13 mouse cellular contexts compared by ENCODE assay signal in the genomic region with DNA sequence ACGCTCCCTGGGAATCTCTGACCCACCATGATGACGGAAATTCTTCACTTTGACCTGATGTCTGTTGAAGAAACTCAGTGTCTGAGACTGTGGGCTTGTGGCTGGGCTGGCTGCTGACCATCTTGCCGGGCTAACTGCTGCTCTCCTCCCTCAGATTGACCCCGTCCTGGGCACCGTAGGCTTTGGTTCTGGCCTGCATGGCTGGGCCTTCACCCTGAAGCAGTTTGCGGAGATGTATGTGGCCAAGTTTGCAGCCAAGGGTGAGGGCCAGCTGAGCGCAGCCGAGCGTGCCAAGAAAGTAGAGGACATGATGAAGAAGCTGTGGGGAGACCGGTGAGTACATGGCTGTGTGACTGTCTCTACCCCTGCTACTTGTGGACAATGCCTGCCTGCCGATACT. TPM values are rescaled to one million over a fixed set of nuclear protein-coding genes. Genes with fewer than 3 reads are reported as not detected.
A peak's percentile ranks its signal among the peaks of the same experiment; 100 is the strongest.
DNase-seq lines count a peak whose midpoint lies in the region; ATAC-seq and TF ChIP-seq lines count a peak whose summit lies in the region.
"Had no signal": no experiment of that assay in that cellular context is flagged by ENCODE, and none has a peak within 500 bp of the region (broad histone marks: within the 10 kb centered on the region; RNA-seq: fewer than 3 reads in every experiment).

No protein-coding gene starts in this region.

- 89% methylated on average over 11 of the region's 11 CpGs for WGBS in lung, embryonic 14.5 days
- WGBS in liver, embryonic 13.5 days (ENCODE audit: insufficient replicate concordance) = 90% methylated on average over 11 of the region's 11 CpGs
- 84% methylated on average over 11 of the region's 11 CpGs for WGBS in lung, postnatal 0 days

- TF ChIP-seq POLR2A in bone marrow macrophage, adult 2 months (IDR thresholded peaks at IDR 0.05; ENCODE audit: borderline replicate concordance, low read depth, low read length) = no peak

- intact Hi-C loops in gastrocnemius, adult 2 months (cut with DNase I) = loop anchor here (5.0 to 10.0 kb wide), 3 partner anchors 47 to 277 kb away; a partner anchor contains a TSS

- H3K4me3 ChIP-seq in gastrocnemius, adult 2 months = peak overlapping the region; percentile 91
- peak overlapping the region; percentile 99; the same call in 1 of the 2 replicates for H3K4me3 ChIP-seq in lung, embryonic 14.5 days (ENCODE audit: low read depth, low read length)
- H3K4me3 ChIP-seq in bone marrow macrophage, adult 2 months (ENCODE audit: insufficient read depth, low read length) = 0 out of 2 replicates have a peak overlapping the region, but pooled peaks have one; percentile 2
- peak overlapping the region; percentile 98 for H3K4me3 ChIP-seq in liver, embryonic 13.5 days (replicated peaks)
- H3K4me3 ChIP-seq in lung, postnatal 0 days (ENCODE audit: low read depth, low read length) = no peak overlapping the region

- no peaks in the 10 kb centered on the region for H3K9me3 ChIP-seq in lung, embryonic 14.5 days (ENCODE audit: low read depth, low read length)
- no peaks in the 10 kb centered on the region for H3K9me3 ChIP-seq in liver, embryonic 13.5 days (replicated peaks)
- no peaks in the 10 kb centered on the region for H3K9me3 ChIP-seq in lung, postnatal 0 days (ENCODE audit: low read length)
- H3K9me3 ChIP-seq: lung, embryonic 15.5 days had no signal

- ATAC-seq in lung, embryonic 14.5 days (ENCODE audit: insufficient read depth) = no peak
- ATAC-seq in liver, embryonic 13.5 days (ENCODE audit: low read depth) = no peak
- no peak for ATAC-seq in lung, postnatal 0 days
- ATAC-seq: CD4-positive, CD25-positive, alpha-beta regulatory T cell, adult 4 months had no signal

- H3K9ac ChIP-seq in lung, embryonic 14.5 days = peak overlapping the region; percentile 99; the same call in 1 of the 2 replicates
- peak overlapping the region; percentile 100 for H3K9ac ChIP-seq in liver, embryonic 13.5 days
- no peak overlapping the region for H3K9ac ChIP-seq in lung, postnatal 0 days (replicated peaks; ENCODE audit: low read depth)

- H3K4me1 ChIP-seq in lung, embryonic 14.5 days (ENCODE audit: insufficient read depth) = peaks cover 7% of the 10 kb centered on the region
- peaks cover 16% of the 10 kb centered on the region for H3K4me1 ChIP-seq in bone marrow macrophage, adult 2 months (ENCODE audit: control insufficient read depth, insufficient read depth, low read length)
- H3K4me1 ChIP-seq in liver, embryonic 13.5 days (replicated peaks) = peaks cover 81% of the 10 kb centered on the region
- H3K4me1 ChIP-seq in lung, postnatal 0 days (ENCODE audit: insufficient read depth, low read depth, low read length) = peaks cover 11% of the 10 kb centered on the region

- peaks cover 56% of the 10 kb centered on the region for H3K36me3 ChIP-seq in lung, embryonic 14.5 days (ENCODE audit: insufficient read depth)
- H3K36me3 ChIP-seq in liver, embryonic 13.5 days = peaks cover 57% of the 10 kb centered on the region
- peaks cover 45% of the 10 kb centered on the region for H3K36me3 ChIP-seq in lung, postnatal 0 days (ENCODE audit: insufficient read depth, low read length)

- peak overlapping the region; percentile 89; the same call in 1 of the 2 replicates for H3K4me2 ChIP-seq in lung, embryonic 14.5 days
- H3K4me2 ChIP-seq in liver, embryonic 13.5 days = peak overlapping the region; percentile 84
- H3K4me2 ChIP-seq in lung, postnatal 0 days (replicated peaks; ENCODE audit: low read depth, low read length) = no peak overlapping the region

- no peaks in the 10 kb centered on the region for H3K27me3 ChIP-seq in lung, embryonic 14.5 days (ENCODE audit: insufficient read depth, low read length)
- no peaks in the 10 kb centered on the region for H3K27me3 ChIP-seq in liver, embryonic 13.5 days
- H3K27me3 ChIP-seq in lung, postnatal 0 days (replicated peaks; ENCODE audit: insufficient read depth, low read length) = no peaks in the 10 kb centered on the region
- H3K27me3 ChIP-seq: lung, embryonic 15.5 days had no signal

- H3K27ac ChIP-seq in gastrocnemius, adult 2 months = no peak overlapping the region
- H3K27ac ChIP-seq in lung, embryonic 14.5 days (ENCODE audit: low read depth) = no peak overlapping the region
- no peak overlapping the region for H3K27ac ChIP-seq in bone marrow macrophage, adult 2 months (ENCODE audit: insufficient read depth, low read depth, low read length)
- H3K27ac ChIP-seq in liver, embryonic 13.5 days = peak overlapping the region; percentile 95
- H3K27ac ChIP-seq in lung, postnatal 0 days (ENCODE audit: low read length) = no peak overlapping the region
- H3K27ac ChIP-seq: lung, embryonic 15.5 days had no signal

- no peak for TF ChIP-seq EP300 in lung, postnatal 0 days (IDR thresholded peaks at IDR 0.05)

- TF ChIP-seq CTCF in gastrocnemius, adult 2 months (IDR thresholded peaks at IDR 0.05) = no peak
- TF ChIP-seq CTCF in lung, embryonic 14.5 days (IDR thresholded peaks at IDR 0.05; ENCODE audit: low read depth) = no peak
- TF ChIP-seq CTCF in bone marrow macrophage, adult 2 months (IDR thresholded peaks at IDR 0.05; ENCODE audit: low read depth, low read length) = no peak
- no peak for TF ChIP-seq CTCF in lung, postnatal 0 days (IDR thresholded peaks at IDR 0.05)

- DNase-seq in gastrocnemius, adult 2 months = no peak
- no peak for DNase-seq in gastrocnemius, postnatal 25 days
- DNase-seq in lung, embryonic 14.5 days = no peak
- no peak for DNase-seq in lung, postnatal 14 days
- DNase-seq in liver, embryonic 13.5 days = no peak
- no peak for DNase-seq in lung, postnatal 0 days (ENCODE audit: low spot score)
- no peak for DNase-seq in Muller cell, postnatal 12 days (ENCODE audit: inconsistent ontology term)

RNA-seq across cellular contexts. Expression of a gene that starts 2.5 kb away (rescaled TPM):
- 1,000 to 10,000 TPM; 1,128 to 1,335 TPM for total RNA-seq in gastrocnemius, adult 2 months (2021)
- 100 to 1,000 TPM; 838 to 862 TPM for total RNA-seq in gastrocnemius, postnatal 25 days (2021)
- 481 and 493 TPM in 2 replicates for polyA plus RNA-seq in lung, embryonic 14.5 days (2014; fragmentation: Nextera tagmentation; extraction: Ambion mirVana)
- polyA plus RNA-seq in bone marrow macrophage, adult 2 months (2012; ENCODE audit: insufficient read depth, insufficient read length, missing spikeins) = 877 and 1,003 TPM in 2 replicates
- 369 and 384 TPM in 2 replicates for polyA plus RNA-seq in liver, embryonic 13.5 days (2015; fragmentation: Nextera tagmentation; extraction: Ambion mirVana)
- polyA plus RNA-seq in lung, postnatal 0 days (2015; fragmentation: Nextera tagmentation; extraction: Ambion mirVana) = 509 and 537 TPM in 2 replicates

RNA-seq across cellular contexts. Expression of a gene that starts 3.9 kb away (rescaled TPM):
- total RNA-seq in gastrocnemius, adult 2 months (2021) = 10 to 100 TPM; 22.1 to 24.9 TPM
- 10 to 100 TPM; 22.3 to 22.4 TPM for total RNA-seq in gastrocnemius, postnatal 25 days (2021)
- 52.6 and 55.8 TPM in 2 replicates for polyA plus RNA-seq in lung, embryonic 14.5 days (2014; fragmentation: Nextera tagmentation; extraction: Ambion mirVana)
- 36.4 and 39.8 TPM in 2 replicates for polyA plus RNA-seq in bone marrow macrophage, adult 2 months (2012; ENCODE audit: insufficient read depth, insufficient read length, missing spikeins)
- 19.3 and 20.9 TPM in 2 replicates for polyA plus RNA-seq in liver, embryonic 13.5 days (2015; fragmentation: Nextera tagmentation; extraction: Ambion mirVana)
- polyA plus RNA-seq in lung, postnatal 0 days (2015; fragmentation: Nextera tagmentation; extraction: Ambion mirVana) = 48.9 and 50.2 TPM in 2 replicates

RNA-seq across cellular contexts. Expression of a gene that starts 4.7 kb away (rescaled TPM):
- not detected for total RNA-seq in gastrocnemius, adult 2 months (2021)
- not detected for total RNA-seq in gastrocnemius, postnatal 25 days (2021)
- not detected in 2 replicates for polyA plus RNA-seq in lung, embryonic 14.5 days (2014; fragmentation: Nextera tagmentation; extraction: Ambion mirVana)
- not detected in 2 replicates for polyA plus RNA-seq in bone marrow macrophage, adult 2 months (2012; ENCODE audit: insufficient read depth, insufficient read length, missing spikeins)
- polyA plus RNA-seq in liver, embryonic 13.5 days (2015; fragmentation: Nextera tagmentation; extraction: Ambion mirVana) = 0.08 TPM in 1 of 2 replicates, not detected in the other
- polyA plus RNA-seq in lung, postnatal 0 days (2015; fragmentation: Nextera tagmentation; extraction: Ambion mirVana) = 0.16 and 0.25 TPM in 2 replicates
- total RNA-seq: gastrocnemius, postnatal 4 days; layer of hippocampus, postnatal 14 days had no signal
- polyA plus RNA-seq: CD4-positive, CD25-positive, alpha-beta regulatory T cell, adult 4 months; intestine, embryonic 14.5 days had no signal

RNA-seq across cellular contexts. Expression of a gene that starts 11.2 kb away (rescaled TPM):
- 10 to 100 TPM; 15.7 to 16.2 TPM for total RNA-seq in gastrocnemius, adult 2 months (2021)
- total RNA-seq in gastrocnemius, postnatal 25 days (2021) = 10 to 100 TPM; 11.7 to 14.2 TPM
- 38.7 and 47.9 TPM in 2 replicates for polyA plus RNA-seq in lung, embryonic 14.5 days (2014; fragmentation: Nextera tagmentation; extraction: Ambion mirVana)
- polyA plus RNA-seq in bone marrow macrophage, adult 2 months (2012; ENCODE audit: insufficient read depth, insufficient read length, missing spikeins) = 21.9 and 28.2 TPM in 2 replicates
- polyA plus RNA-seq in liver, embryonic 13.5 days (2015; fragmentation: Nextera tagmentation; extraction: Ambion mirVana) = 23.5 and 23.8 TPM in 2 replicates
- polyA plus RNA-seq in lung, postnatal 0 days (2015; fragmentation: Nextera tagmentation; extraction: Ambion mirVana) = 27.9 TPM in 2 replicates

RNA-seq across cellular contexts. Expression of a gene that starts 22.9 kb away (rescaled TPM):
- total RNA-seq in gastrocnemius, adult 2 months (2021) = 10 to 100 TPM; 59.7 to 72.8 TPM
- total RNA-seq in gastrocnemius, postnatal 25 days (2021) = 10 to 100 TPM; 41.1 to 57.7 TPM
- polyA plus RNA-seq in lung, embryonic 14.5 days (2014; fragmentation: Nextera tagmentation; extraction: Ambion mirVana) = 0.23 TPM in 1 of 2 replicates, not detected in the other
- not detected in 2 replicates for polyA plus RNA-seq in bone marrow macrophage, adult 2 months (2012; ENCODE audit: insufficient read depth, insufficient read length, missing spikeins)
- polyA plus RNA-seq in liver, embryonic 13.5 days (2015; fragmentation: Nextera tagmentation; extraction: Ambion mirVana) = not detected in 2 replicates
- 0.80 and 0.92 TPM in 2 replicates for polyA plus RNA-seq in lung, postnatal 0 days (2015; fragmentation: Nextera tagmentation; extraction: Ambion mirVana)
